Mouse (Mus musculus) duodenum, adult 2 months (tissue): ENCODE results near the gene Slc35f3. TPM values are rescaled to one million over a fixed set of nuclear protein-coding genes. Genes with fewer than 3 reads are reported as not detected.

Source experiments
- polyA plus RNA-seq: library from polyadenylated mRNA; depleted of rRNA; stranded (reverse); fragments of >200 nt; gene quantifications from 2 replicates; pipeline ENCODE4 v1.2.3, GENCODE M21; 2012; ENCODE audit warnings: low replicate concordance; rRNA removed

Gene Slc35f3
- polyA plus RNA-seq, result 0.07 and 0.14 TPM in 2 replicates

GRCm38 (mm10) chr8:126298296-126299093 lies at the start of gene Slc35f3:
TSS of gene Slc35f3 (plus strand) at chr8:126298558.

GRCm38 (mm10) chr8:126422174-126422919 lies 124.0 kb downstream of the Slc35f3 start, which contains the start of gene Coa6:
TSS of gene Coa6 (plus strand) at chr8:126422515.

Other genes with a start within 250 kb of the Slc35f3 start
- gene Coa6, start 124.0 kb downstream of the Slc35f3 start, polyA plus RNA-seq, result 51.0 and 57.3 TPM in 2 replicates
- 0.81 and 2.0 TPM in 2 replicates for gene Tarbp1, start 176.5 kb downstream of the Slc35f3 start, polyA plus RNA-seq